Mouse (Mus musculus): ENCODE measurements at regions not wholly inside any gene's neighbourhood (a gene's known extent, or its start where the extent isn't known, plus 50 kb on each side); places are given as distances from the start of the nearest gene placed in this dataset.

GRCm38 (mm10) chr6:60555590-60556235 is 273.9 kb downstream of the Snca start:
- in situ Hi-C loops (cut with MboI; ENCODE audit: low pct_ligation_motif_present, low pct_unique_long_range_greater_than_20kb, low sequenced_read_pairs), result no loop called here
- TF ChIP-seq ZNF384 (IDR thresholded peaks at IDR 0.05; ENCODE audit: low read depth, low read length) (no peak), CTCF (conservative IDR thresholded peaks at IDR 0.05 in 1 of 2, IDR thresholded peaks at IDR 0.05 in 1 of 2; ENCODE audit: low read depth in 2 of 2, low read length in 2 of 2) (peak in 1 of 2 experiments; percentile 3; a peak in 1 of 4 replicates)
- no peaks in the 10 kb centered on the region for H3K27me3 ChIP-seq (replicated peaks)
- dilution Hi-C loops (cut with MboI; ENCODE audit: extremely low pct_ligation_motif_present, extremely low pct_unique_long_range_greater_than_20kb, low sequenced_read_pairs), result no loop called here
- H3K4me3 ChIP-seq (replicated peaks in 1 of 3; ENCODE audit: low read depth in 2 of 3, low read length in 2 of 3, poor library complexity in 1 of 3), result no peak overlapping the region
- H3K4me1 ChIP-seq (ENCODE audit: control insufficient read depth in 1 of 2, insufficient read depth in 2 of 2), result no peaks in the 10 kb centered on the region
- no peaks in the 10 kb centered on the region for H3K79me2 ChIP-seq (replicated peaks; ENCODE audit: control insufficient read depth, extremely low read depth, insufficient read depth, poor library complexity, severe bottlenecking)
- H3K9ac ChIP-seq (ENCODE audit: insufficient read depth, low read depth), result no peak overlapping the region
- H3K4me2 ChIP-seq (ENCODE audit: insufficient read depth, low read depth, poor library complexity, severe bottlenecking), result no peak overlapping the region
- H3K9me3 ChIP-seq (replicated peaks; ENCODE audit: low read length), result peaks cover 9% of the 10 kb centered on the region
- no peak overlapping the region for H3K27ac ChIP-seq (ENCODE audit: insufficient read depth, low read depth)
- no peak for DNase-seq (ENCODE audit: extremely low read depth)
- no peaks in the 10 kb centered on the region for H3K36me3 ChIP-seq (replicated peaks in 1 of 2; ENCODE audit: control insufficient read depth in 1 of 2, insufficient read depth in 1 of 2, low read length in 1 of 2)

All from CH12.LX (cell line).